Mouse (Mus musculus) heart, postnatal 14 days (tissue): ENCODE results near the gene 4933403O08Rik. TPM values are rescaled to one million over a fixed set of nuclear protein-coding genes. Genes with fewer than 3 reads are reported as not detected.

Experiments
- DNase-seq, 2 experiments: peaks; one replicate each; pipeline ENCODE4 v3.0.0; 2021 to 2022
- intact Hi-C: fragments of 180-260 bp; cut with DNase I; formaldehyde crosslinking; loops from one replicate; pipeline ENCODE4 v1.15.1; 2025
- long read RNA-seq, 2 experiments: library from polyadenylated mRNA; stranded (forward); transcript quantifications; one replicate each; pipeline ENCODE4 v2.0.0; 2021
- total RNA-seq, 2 experiments: library from RNA; stranded (reverse); gene quantifications; 2 replicates each; pipeline ENCODE4 v1.2.3; 2021

The 4933403O08Rik gene
- total RNA-seq, result not detected
- long read RNA-seq, experiment 1, result 0 reads
- long read RNA-seq, experiment 2, result 0 reads

- intact Hi-C loops, result no loop called here
- no peak for DNase-seq
These were observed at the start of gene 4933403O08Rik for GRCm38 (mm10) chrX:112238749-112239148. Gene 4933403O08Rik, plus strand, starts transcription at chrX:112239049.

DNA sequence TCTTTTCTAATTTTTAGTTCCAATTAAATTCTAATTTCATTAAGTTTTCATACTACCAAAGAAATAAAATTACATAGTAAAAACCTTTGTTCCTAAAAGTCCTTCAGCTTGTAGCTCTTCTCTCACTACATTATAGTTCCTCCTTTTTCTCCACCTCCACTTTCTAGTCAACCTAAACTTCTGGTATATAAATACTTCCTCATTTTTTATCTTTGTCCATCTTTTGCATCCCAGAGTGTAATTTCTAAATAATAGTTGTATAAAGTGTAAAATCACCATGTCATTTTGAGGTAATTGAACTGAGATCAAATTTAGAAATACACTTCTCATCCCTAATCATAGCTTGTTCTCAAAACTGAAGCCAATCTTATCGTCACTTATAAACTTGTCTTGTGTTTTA, 4.1 kb downstream of the 4933403O08Rik start:
- intact Hi-C loops, result no loop called here
- DNase-seq, result no peak

DNA sequence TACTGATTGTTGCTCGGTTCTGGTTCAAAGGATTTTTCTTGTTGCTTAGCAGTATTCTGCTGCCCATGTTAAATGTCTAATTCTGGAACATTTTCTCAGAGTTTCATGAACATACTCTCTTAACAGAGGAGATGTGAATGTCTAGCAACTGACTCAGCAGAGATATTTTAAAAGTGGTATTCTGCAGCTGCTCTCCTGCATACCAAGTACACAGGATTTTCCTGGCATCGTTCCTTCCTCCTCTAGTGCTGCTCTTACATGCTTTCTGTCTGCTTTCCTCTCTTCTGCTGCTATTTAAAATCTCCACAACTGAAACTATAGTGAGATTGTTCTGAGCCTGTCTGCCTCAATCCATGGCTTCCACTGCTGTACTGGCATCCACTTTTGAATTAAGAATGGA, 16.7 kb downstream of the 4933403O08Rik start:
- DNase-seq, result no peak
- intact Hi-C loops, result no loop called here

DNA sequence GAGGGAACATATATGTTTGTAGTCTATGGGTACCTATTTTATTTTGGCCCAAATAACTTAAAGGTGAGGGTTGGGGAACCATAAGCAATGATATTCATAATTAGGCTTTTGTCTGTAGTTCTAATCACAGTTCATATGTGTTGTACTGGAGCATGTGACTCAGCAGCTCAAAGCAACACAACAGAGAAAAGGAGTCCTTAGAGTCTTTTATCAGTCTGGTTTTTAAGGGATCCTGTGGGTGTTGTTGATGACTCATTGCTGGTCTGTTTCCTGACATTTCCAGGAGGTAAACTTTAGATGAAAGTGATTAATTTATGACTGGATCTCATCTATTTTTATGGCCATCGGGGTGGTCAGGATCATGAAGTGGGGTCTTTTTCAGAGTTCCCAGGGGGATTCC, 34.7 kb downstream of the 4933403O08Rik start:
- DNase-seq, result no peak
- intact Hi-C loops, result no loop called here

Other genes with a start within 250 kb of the 4933403O08Rik start
- gene Tex16, start 228.0 kb upstream of the 4933403O08Rik start, total RNA-seq, result not detected
- gene Apool, start 72.3 kb downstream of the 4933403O08Rik start, total RNA-seq, result 10 to 100 TPM; 58.4 to 63.5 TPM
- not detected for gene Satl1, start 167.7 kb downstream of the 4933403O08Rik start, total RNA-seq